Mouse (Mus musculus): Measurements from ENCODE around the gene Ankrd33b. TPM values are rescaled to one million over a fixed set of nuclear protein-coding genes. Genes with fewer than 3 reads are reported as not detected.

The Ankrd33b gene
- total and polyA plus RNA-seq, 3 experiments = 50.0 to 69.6 (median 60.3) TPM

GRCm38 (mm10) chr15:31337983-31338382 lies 29.5 kb downstream of the Ankrd33b start (continued):
- 0 out of 2 replicates have a peak, but pooled peaks have one; percentile 24 for TF ChIP-seq MAX (IDR thresholded peaks at IDR 0.05; ENCODE audit: low read length)
- TF ChIP-seq ETS1 (conservative IDR thresholded peaks at IDR 0.05; ENCODE audit: low read depth, low read length) = no peak
- TF ChIP-seq MYC (IDR thresholded peaks at IDR 0.05; ENCODE audit: low read depth, low read length) = 0 out of 2 replicates have a peak, but pooled peaks have one; percentile 25

- H3K4me2 ChIP-seq (ENCODE audit: insufficient read depth, low read depth, poor library complexity, severe bottlenecking) = peak overlapping the region; percentile 86
- H3K27me3 ChIP-seq (replicated peaks) = no peaks in the 10 kb centered on the region
- peaks cover 83% of the 10 kb centered on the region for H3K79me2 ChIP-seq (replicated peaks; ENCODE audit: control insufficient read depth, extremely low read depth, insufficient read depth, poor library complexity, severe bottlenecking)
- DNase-seq (ENCODE audit: extremely low read depth) = peak; percentile 92
- H3K27ac ChIP-seq (ENCODE audit: insufficient read depth, low read depth) = peak overlapping the region; percentile 99
- peak overlapping the region; percentile 26; the same call in 1 of the 2 replicates for H3K9ac ChIP-seq (ENCODE audit: insufficient read depth, low read depth)
- H3K4me1 ChIP-seq (ENCODE audit: control insufficient read depth in 1 of 2, insufficient read depth in 2 of 2) = peaks cover 55 to 96% of the 10 kb centered on the region in 2 experiments
- no peak overlapping the region for H3K4me3 ChIP-seq (replicated peaks in 1 of 3; ENCODE audit: low read depth in 2 of 3, low read length in 2 of 3, poor library complexity in 1 of 3)
- in situ Hi-C loops (cut with MboI; ENCODE audit: low pct_ligation_motif_present, low pct_unique_long_range_greater_than_20kb, low sequenced_read_pairs) (no loop called here), dilution Hi-C loops (cut with MboI; ENCODE audit: extremely low pct_ligation_motif_present, extremely low pct_unique_long_range_greater_than_20kb, low sequenced_read_pairs) (no loop called here)
- peaks cover 9% of the 10 kb centered on the region for H3K9me3 ChIP-seq (replicated peaks; ENCODE audit: low read length)
- peaks cover 11 to 65% of the 10 kb centered on the region in 2 experiments for H3K36me3 ChIP-seq (replicated peaks in 1 of 2; ENCODE audit: control insufficient read depth in 1 of 2, insufficient read depth in 1 of 2, low read length in 1 of 2)
- peak; percentile 93 for TF ChIP-seq JUND (conservative IDR thresholded peaks at IDR 0.05; ENCODE audit: low read depth, low read length)
- peak; percentile 81 for TF ChIP-seq ZNF384 (IDR thresholded peaks at IDR 0.05; ENCODE audit: low read depth, low read length)
- peak; percentile 76; the same call in 1 of the 2 replicates for TF ChIP-seq CHD1 (IDR thresholded peaks at IDR 0.05; ENCODE audit: low read depth, low read length)
- peak; percentile 81 for TF ChIP-seq MAX (IDR thresholded peaks at IDR 0.05; ENCODE audit: low read length)
- peak; percentile 71; the same call in 1 of the 2 replicates for TF ChIP-seq CHD2 (IDR thresholded peaks at IDR 0.05; ENCODE audit: low read length)
- no peak for TF ChIP-seq UBTF (IDR thresholded peaks at IDR 0.05; ENCODE audit: low read depth, low read length)
- TF ChIP-seq CTCF (conservative IDR thresholded peaks at IDR 0.05 in 1 of 2, IDR thresholded peaks at IDR 0.05 in 1 of 2; ENCODE audit: low read depth in 2 of 2, low read length in 2 of 2) = no peak
- no peak for TF ChIP-seq GABPA (IDR thresholded peaks at IDR 0.05; ENCODE audit: insufficient replicate concordance, low read depth, low read length)
- no peak; the same call in 1 of the 2 replicates for TF ChIP-seq SMC3 (IDR thresholded peaks at IDR 0.05; ENCODE audit: low read depth, low read length)
- TF ChIP-seq IRF4 (IDR thresholded peaks at IDR 0.05; ENCODE audit: low read depth, low read length) = peak; percentile 92
- no peak for TF ChIP-seq PAX5 (IDR thresholded peaks at IDR 0.05; ENCODE audit: low read length)
- no peak for TF ChIP-seq ZKSCAN1 (IDR thresholded peaks at IDR 0.05; ENCODE audit: borderline replicate concordance, low read depth, low read length)
- peak; percentile 78 for TF ChIP-seq MAFK (IDR thresholded peaks at IDR 0.05; ENCODE audit: insufficient replicate concordance, low read length)
- TF ChIP-seq MYC (IDR thresholded peaks at IDR 0.05; ENCODE audit: low read depth, low read length) = peak; percentile 84
- peak; percentile 36 for TF ChIP-seq RCOR1 (conservative IDR thresholded peaks at IDR 0.05; ENCODE audit: low read depth, low read length)
- TF ChIP-seq ZC3H11A (IDR thresholded peaks at IDR 0.05; ENCODE audit: low read depth, low read length) = no peak
- TF ChIP-seq MXI1 (IDR thresholded peaks at IDR 0.05; ENCODE audit: low read depth, low read length) = peak; percentile 41; the same call in 1 of the 2 replicates
- TF ChIP-seq ZMIZ1 (IDR thresholded peaks at IDR 0.05; ENCODE audit: low read depth, low read length) = no peak
- no peak for TF ChIP-seq HCFC1 (IDR thresholded peaks at IDR 0.05; ENCODE audit: low read depth, low read length)
- TF ChIP-seq POLR2AphosphoS2 (IDR thresholded peaks at IDR 0.05; ENCODE audit: low read depth, low read length) = no peak
- TF ChIP-seq USF1 (IDR thresholded peaks at IDR 0.05; ENCODE audit: low read depth, low read length) = no peak; the same call in 1 of the 2 replicates
- TF ChIP-seq POLR2A (IDR thresholded peaks at IDR 0.05; ENCODE audit: low read depth, low read length) = no peak; the same call in none of the 2 replicates
- TF ChIP-seq BHLHE40 (IDR thresholded peaks at IDR 0.05; ENCODE audit: low read depth, low read length) = peak; percentile 91
- TF ChIP-seq KAT2A (IDR thresholded peaks at IDR 0.05; ENCODE audit: insufficient replicate concordance, low read length) = no peak
- 0 out of 2 replicates have a peak, but pooled peaks have one; percentile 30 for TF ChIP-seq TBP (conservative IDR thresholded peaks at IDR 0.05; ENCODE audit: low read depth, low read length)
- peak; percentile 95 for TF ChIP-seq TCF12 (IDR thresholded peaks at IDR 0.05; ENCODE audit: low read depth, low read length)
- peak; percentile 83; the same call in 1 of the 2 replicates for TF ChIP-seq MAZ (IDR thresholded peaks at IDR 0.05; ENCODE audit: low read depth, low read length)
- peak; percentile 93 for TF ChIP-seq JUN (IDR thresholded peaks at IDR 0.05; ENCODE audit: insufficient read depth, low read depth, low read length)
- TF ChIP-seq NRF1 (IDR thresholded peaks at IDR 0.05; ENCODE audit: low read depth, low read length) = peak; percentile 68
- TF ChIP-seq USF2 (conservative IDR thresholded peaks at IDR 0.05; ENCODE audit: low read depth, low read length) = no peak
- TF ChIP-seq SIN3A (IDR thresholded peaks at IDR 0.05; ENCODE audit: low read length) = peak; percentile 81
- TF ChIP-seq MEF2A (IDR thresholded peaks at IDR 0.05; ENCODE audit: borderline replicate concordance, low read depth, low read length) = peak; percentile 83
- no peak for TF ChIP-seq E2F4 (IDR thresholded peaks at IDR 0.05; ENCODE audit: insufficient replicate concordance, low read depth, low read length)
- TF ChIP-seq EP300 (IDR thresholded peaks at IDR 0.05; ENCODE audit: low read length) = peak; percentile 97
- TF ChIP-seq NELFE (IDR thresholded peaks at IDR 0.05; ENCODE audit: low read depth, low read length) = no peak
- TF ChIP-seq ELF1 (IDR thresholded peaks at IDR 0.05; ENCODE audit: low read depth, low read length) = no peak
Observed at GRCm38 (mm10) chr15:31337192-31337741, 30.3 kb downstream of the Ankrd33b start.
